Mouse (Mus musculus) C2C12 (cell line): Measurements from ENCODE around the gene Stfa3.
"Not testable (repeated sequence)": the region's sequence is repeated elsewhere in the genome, so short reads cannot be mapped to it uniquely, and the experiment has no call there.

ENCODE experiments used
- CEBPB ChIP-seq: IDR thresholded peaks from one replicate; pipeline ENCODE4 v1.6.1; 2011; ENCODE audit warnings: low read depth, mild to moderate bottlenecking, control low read depth, moderate library complexity
- CTCF ChIP-seq: IDR thresholded peaks from one replicate; pipeline ENCODE4 v1.5.1; 2011; ENCODE audit not compliant: control insufficient read depth, insufficient read depth, insufficient read length
- MAX ChIP-seq: IDR thresholded peaks from one replicate; pipeline ENCODE4 v1.6.1; 2011; ENCODE audit warnings: mild to moderate bottlenecking, control low read depth
- MYOD1 ChIP-seq: IDR thresholded peaks from one replicate; pipeline ENCODE4 v1.6.1; 2011; ENCODE audit warnings: low read depth; ENCODE audit not compliant: control insufficient read depth, insufficient read length
- MYOG ChIP-seq: IDR thresholded peaks from one replicate; pipeline ENCODE4 v1.6.1; 2011; ENCODE audit not compliant: control insufficient read depth, insufficient read length; ENCODE audit errors: extremely low read depth
- USF1 ChIP-seq: IDR thresholded peaks from one replicate; pipeline ENCODE4 v1.6.1; 2011; ENCODE audit warnings: low read depth, mild to moderate bottlenecking, control low read depth, moderate library complexity

DNA sequence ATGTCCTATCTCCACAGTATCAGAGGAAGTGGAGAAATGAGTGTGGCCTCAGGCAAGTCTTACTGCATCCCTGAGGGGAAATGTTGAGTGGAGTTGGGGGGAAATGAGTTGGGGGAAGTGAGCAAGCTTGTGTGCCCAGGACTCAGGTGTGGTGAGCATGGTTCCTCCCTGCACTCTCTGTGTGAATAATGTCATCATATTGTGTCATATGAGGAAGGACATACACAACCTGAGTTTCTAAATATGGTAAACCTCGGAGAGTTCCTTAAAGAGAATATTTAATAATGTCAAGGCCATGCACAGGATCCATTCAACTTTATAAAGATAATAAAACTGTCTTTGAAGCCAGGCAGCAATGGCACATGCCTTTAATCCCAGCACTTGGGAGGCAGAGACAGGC lies 34.2 kb downstream of the Stfa3 start:
- TF ChIP-seq CTCF, MAX, MYOG, MYOD1, USF1, CEBPB: not testable (repeated sequence)
